Mouse (Mus musculus): ENCODE data around the gene Serpina10. TPM values are rescaled to one million over a fixed set of nuclear protein-coding genes. Genes with fewer than 3 reads are reported as not detected.

The Serpina10 gene
- 0.05 TPM in 1 of 2 replicates, not detected in the other for polyA plus RNA-seq (2012; rRNA removed)

GRCm38 (mm10) chr12:103631203-103631612 lies at the start of gene Serpina10:
TSS of gene Serpina10 (minus strand) at chr12:103631444.

GRCm38 (mm10) chr12:103676039-103676438 lies 44.8 kb upstream of the Serpina10 start, which contains the start of gene Serpina16:
TSS of gene Serpina16 (minus strand) at chr12:103676139.

GRCm38 (mm10) chr12:103656848-103657626 lies 25.8 kb upstream of the Serpina10 start, which contains the start of gene Serpina6:
TSS of gene Serpina6 (minus strand) at chr12:103657212.

Other genes with a start within 250 kb of the Serpina10 start
- gene Otub2, start 242.8 kb downstream of the Serpina10 start, polyA plus RNA-seq (2012; rRNA removed): 6.1 and 7.6 TPM in 2 replicates
- gene 9330161L09Rik, start 223.6 kb downstream of the Serpina10 start, polyA plus RNA-seq (2012; rRNA removed): 0.71 and 0.76 TPM in 2 replicates
- gene Ddx24, start 205.6 kb downstream of the Serpina10 start, polyA plus RNA-seq (2012; rRNA removed): 46.0 and 53.9 TPM in 2 replicates
- 565 and 703 TPM in 2 replicates for gene Ifi27, start 197.2 kb downstream of the Serpina10 start, polyA plus RNA-seq (2012; rRNA removed)
- 762 and 1,011 TPM in 2 replicates for gene Ifi27l2a, start 187.8 kb downstream of the Serpina10 start, polyA plus RNA-seq (2012; rRNA removed)
- gene Ifi27l2b, start 174.2 kb downstream of the Serpina10 start, polyA plus RNA-seq (2012; rRNA removed): 0.43 TPM in 1 of 2 replicates, not detected in the other
- 0.92 and 1.1 TPM in 2 replicates for gene Ppp4r4, start 99.2 kb downstream of the Serpina10 start, polyA plus RNA-seq (2012; rRNA removed)
- gene Serpina6, start 25.8 kb upstream of the Serpina10 start, polyA plus RNA-seq (2012; rRNA removed): 0.29 TPM in 1 of 2 replicates, not detected in the other
- gene Serpina16, start 44.7 kb upstream of the Serpina10 start, polyA plus RNA-seq (2012; rRNA removed): not detected in 2 replicates
- 0.08 and 0.15 TPM in 2 replicates for gene Serpina1f, start 64.1 kb upstream of the Serpina10 start, polyA plus RNA-seq (2012; rRNA removed)
- gene Serpina1d, start 142.1 kb upstream of the Serpina10 start, polyA plus RNA-seq (2012; rRNA removed): 0.96 and 2.1 TPM in 2 replicates
- 1.9 and 8.0 TPM in 2 replicates for gene Serpina1b, start 198.9 kb upstream of the Serpina10 start, polyA plus RNA-seq (2012; rRNA removed)
- 3.1 and 10.7 TPM in 2 replicates for gene Serpina1a, start 232.1 kb upstream of the Serpina10 start, polyA plus RNA-seq (2012; rRNA removed)

All from ovary, adult 2 months (tissue).